Mouse (Mus musculus) neural tube, embryonic 11.5 days (tissue): ENCODE measurements at regions not wholly inside any gene's neighbourhood (a gene's known extent, or its start where the extent isn't known, plus 50 kb on each side); places are given as distances from the start of the nearest gene placed in this dataset.

Experiments used
- ATAC-seq: fragments of 200-750 bp; cut with Nextera tagmentation; 2 replicates; pipeline ENCODE4 v1.8.0; 2017; ENCODE audit warnings: moderate number of reproducible peaks, mild to moderate bottlenecking, moderate TSS enrichment, moderate library complexity; ENCODE audit not compliant: insufficient read depth, low FRiP score, low TSS enrichment
- DNase-seq: peaks from one replicate; pipeline ENCODE4 v3.0.0-alpha.2; 2015; ENCODE audit warnings: low spot score
- H3K27ac ChIP-seq: fragments of 300-500 bp; sonication (generic); 2 replicates; pipeline ENCODE4 v1.5.1; 2014; ENCODE audit warnings: low read depth, mild to moderate bottlenecking, low read length
- H3K27me3 ChIP-seq: fragments of 300-500 bp; sonication (generic); 2 replicates; pipeline ENCODE4 v1.6.1; 2014; ENCODE audit warnings: mild to moderate bottlenecking, low read length, mixed read lengths; ENCODE audit not compliant: control insufficient read depth, insufficient read depth
- H3K36me3 ChIP-seq: fragments of 300-500 bp; sonication (generic); 2 replicates; pipeline ENCODE4 v1.6.1; 2014; ENCODE audit warnings: mild to moderate bottlenecking, low read length, moderate library complexity, mixed read lengths; ENCODE audit not compliant: control insufficient read depth, insufficient read depth
- H3K4me1 ChIP-seq: fragments of 300-500 bp; sonication (generic); 2 replicates; pipeline ENCODE4 v1.6.1; 2014; ENCODE audit warnings: low read length, mixed read lengths; ENCODE audit not compliant: control insufficient read depth, insufficient read depth
- H3K4me2 ChIP-seq: fragments of 300-500 bp; sonication (generic); 2 replicates; pipeline ENCODE4 v1.6.1; 2014; ENCODE audit warnings: low read depth, mild to moderate bottlenecking, moderate library complexity
- H3K4me3 ChIP-seq: fragments of 300-500 bp; sonication (generic); 2 replicates; pipeline ENCODE4 v1.5.1; 2014; ENCODE audit warnings: low read depth, low read length
- H3K9ac ChIP-seq: fragments of 300-500 bp; sonication (generic); 2 replicates; pipeline ENCODE4 v1.6.1; 2014; ENCODE audit warnings: mild to moderate bottlenecking, low read length
- H3K9me3 ChIP-seq: fragments of 300-500 bp; sonication (generic); 2 replicates; pipeline ENCODE4 v1.6.1; 2016; ENCODE audit warnings: low read length; ENCODE audit not compliant: control insufficient read depth
- WGBS: fragments of 180-500 bp; shearing (Covaris S2); extraction: QIAGEN DNeasy Blood & Tissue Kit; methylation state at CpG from one replicate; pipeline ENCODE4 v1.1.7; 2014; 5-methylcytosine and 5-hydroxymethylcytosine counted together

DNA sequence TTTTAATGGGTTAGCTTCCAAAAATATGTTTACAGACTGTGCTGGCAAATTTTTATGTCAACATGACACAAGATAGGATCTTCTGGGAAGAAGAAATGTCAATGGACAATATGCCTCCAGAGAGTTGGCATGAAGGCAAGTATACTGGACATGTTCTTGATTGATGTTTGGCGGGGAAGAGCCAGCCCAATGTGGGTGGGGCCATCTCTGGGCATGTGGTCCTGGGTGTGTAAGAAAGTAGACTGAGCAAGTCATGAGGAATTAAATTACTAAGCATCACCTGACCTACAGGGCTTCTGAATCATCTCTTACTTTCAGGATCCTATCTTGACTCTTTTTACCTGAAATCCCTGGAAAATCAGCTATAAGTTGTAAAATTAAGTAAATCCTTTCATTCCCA, 525.0 kb upstream of the Grm7 start:
- Histone ChIP-seq H3K9ac (no peak overlapping the region), H3K27ac (no peak overlapping the region), H3K4me1 (no peaks in the 10 kb centered on the region), H3K9me3 (no peaks in the 10 kb centered on the region), H3K27me3 (no peaks in the 10 kb centered on the region), H3K36me3 (no peaks in the 10 kb centered on the region), H3K4me3 (no peak overlapping the region), H3K4me2 (no peak overlapping the region)
- ATAC-seq (no peak), DNase-seq (no peak)
- WGBS, result 86% methylated on average over 1 of the region's 1 CpGs

- no peaks in the 10 kb centered on the region for H3K9me3 ChIP-seq
- H3K9ac ChIP-seq, result no peak overlapping the region
- no peaks in the 10 kb centered on the region for H3K27me3 ChIP-seq
- H3K4me3 ChIP-seq, result no peak overlapping the region
- WGBS, result 90% methylated on average over 3 of the region's 3 CpGs
- ATAC-seq, result no peak
- no peaks in the 10 kb centered on the region for H3K4me1 ChIP-seq
- no peak overlapping the region for H3K4me2 ChIP-seq
- DNase-seq, result no peak
- no peak overlapping the region for H3K27ac ChIP-seq
- no peaks in the 10 kb centered on the region for H3K36me3 ChIP-seq
Measured at GRCm38 (mm10) chr6:110132271-110132670, 513.1 kb upstream of the Grm7 start.

DNA sequence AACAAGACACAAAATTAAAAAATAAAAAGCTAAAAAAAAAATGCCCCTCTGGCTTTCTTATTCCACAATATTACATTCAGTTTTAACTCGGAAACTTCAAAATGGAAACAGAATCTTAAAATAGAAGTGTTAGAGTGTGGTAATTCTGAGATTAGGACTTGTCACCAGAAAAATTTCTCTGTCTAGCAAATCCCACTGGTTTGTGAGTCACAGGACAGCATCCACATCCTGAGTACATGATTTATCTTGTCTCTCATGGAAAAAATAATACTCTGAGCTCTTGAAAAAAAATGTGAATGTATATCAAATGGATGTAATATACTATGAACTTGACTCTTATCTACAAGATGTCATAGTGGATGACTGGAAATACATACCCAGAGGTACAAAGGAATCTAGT, 511.8 kb upstream of the Grm7 start:
- no peaks in the 10 kb centered on the region for H3K4me1 ChIP-seq
- H3K27ac ChIP-seq, result no peak overlapping the region
- no peaks in the 10 kb centered on the region for H3K9me3 ChIP-seq
- no peaks in the 10 kb centered on the region for H3K36me3 ChIP-seq
- ATAC-seq (no peak), DNase-seq (no peak)
- WGBS, result 71% methylated on average over 1 of the region's 1 CpGs
- H3K4me2 ChIP-seq, result no peak overlapping the region
- H3K9ac ChIP-seq, result no peak overlapping the region
- H3K4me3 ChIP-seq, result no peak overlapping the region
- no peaks in the 10 kb centered on the region for H3K27me3 ChIP-seq

GRCm38 (mm10) chr6:110137043-110137650, 508.2 kb upstream of the Grm7 start:
- Histone ChIP-seq H3K4me2 (no peak overlapping the region), H3K9me3 (no peaks in the 10 kb centered on the region), H3K36me3 (no peaks in the 10 kb centered on the region), H3K27ac (no peak overlapping the region), H3K4me3 (no peak overlapping the region), H3K4me1 (no peaks in the 10 kb centered on the region), H3K9ac (no peak overlapping the region), H3K27me3 (no peaks in the 10 kb centered on the region)
- WGBS, result 32% methylated on average over 7 of the region's 7 CpGs
- peak; percentile 62 for ATAC-seq
- DNase-seq, result peak; percentile 11

DNA sequence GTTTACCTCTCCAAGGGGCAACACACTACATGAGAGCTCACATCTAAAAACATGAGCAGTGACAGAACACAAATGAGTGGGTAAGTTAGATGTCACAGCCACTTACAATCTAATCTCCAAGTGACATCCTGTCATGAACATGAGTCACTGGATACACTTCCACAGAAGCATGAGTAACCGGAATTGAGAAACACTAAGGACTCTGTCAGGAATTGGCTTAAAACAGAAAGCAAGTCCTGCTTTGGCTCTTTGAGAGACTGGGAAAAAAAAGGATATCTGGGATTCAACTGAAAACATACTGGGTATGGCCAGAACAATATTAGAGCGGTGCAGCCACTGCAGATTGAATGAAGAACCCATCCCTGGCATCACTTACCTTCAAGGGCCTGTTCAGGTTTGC, 506.0 kb upstream of the Grm7 start:
- 92% methylated on average over 2 of the region's 2 CpGs for WGBS
- Histone ChIP-seq H3K27me3 (no peaks in the 10 kb centered on the region), H3K4me3 (no peak overlapping the region)

DNA sequence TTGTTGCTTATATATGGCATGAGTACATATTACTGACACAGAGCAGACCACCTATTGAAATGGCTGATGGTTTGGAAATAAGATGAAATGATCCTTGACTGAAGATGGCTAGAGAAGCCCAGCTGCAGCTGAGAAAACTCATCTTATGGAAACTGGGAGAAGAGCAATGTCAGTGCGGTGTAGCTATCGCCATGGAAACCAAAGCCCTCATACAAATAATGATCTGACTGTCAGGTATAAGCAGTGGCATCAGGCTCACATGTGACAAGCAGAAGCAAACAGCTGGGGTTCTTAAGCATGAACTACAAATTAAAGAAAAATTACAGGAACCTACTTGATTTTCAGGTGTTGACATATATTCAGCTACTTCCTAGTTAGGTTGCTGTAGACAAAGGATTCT, 476.8 kb upstream of the Grm7 start:
- Histone ChIP-seq H3K4me2 (no peak overlapping the region), H3K9ac (no peak overlapping the region), H3K36me3 (no peaks in the 10 kb centered on the region), H3K27me3 (no peaks in the 10 kb centered on the region), H3K9me3 (no peaks in the 10 kb centered on the region), H3K4me3 (no peak overlapping the region), H3K4me1 (no peaks in the 10 kb centered on the region), H3K27ac (no peak overlapping the region)
- WGBS, result 76% methylated on average over 2 of the region's 2 CpGs
- DNase-seq (peak; percentile 10), ATAC-seq (peak; percentile 56; the same call in 1 of the 2 replicates)

More for the DNA sequence above, 506.0 kb upstream of the Grm7 start:
- no peaks in the 10 kb centered on the region for H3K9me3 ChIP-seq
- ATAC-seq, result no peak
- H3K4me2 ChIP-seq, result no peak overlapping the region
- no peaks in the 10 kb centered on the region for H3K36me3 ChIP-seq
- H3K9ac ChIP-seq, result no peak overlapping the region
- no peak overlapping the region for H3K27ac ChIP-seq
- DNase-seq, result no peak
- no peaks in the 10 kb centered on the region for H3K4me1 ChIP-seq

DNA sequence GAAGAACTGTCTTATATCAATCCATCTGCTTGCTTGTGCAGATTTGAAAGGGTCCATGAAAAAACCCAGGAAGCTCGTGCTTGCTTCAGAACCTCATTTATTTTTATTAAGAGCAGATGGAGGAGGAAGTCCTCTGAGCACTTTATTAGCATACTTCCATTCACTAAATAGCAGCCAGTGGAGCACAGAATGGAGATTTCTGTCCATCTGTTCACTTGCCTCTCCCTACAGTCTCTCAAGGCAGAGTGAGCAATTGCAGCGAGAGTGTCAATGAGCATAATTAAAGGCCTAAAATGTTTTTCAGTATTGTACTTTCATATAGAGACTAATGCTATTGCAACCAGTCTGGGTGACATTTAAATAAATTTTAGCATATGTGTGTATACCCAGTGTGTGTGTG, 439.4 kb upstream of the Grm7 start:
- Histone ChIP-seq H3K4me3 (no peak overlapping the region), H3K27me3 (no peaks in the 10 kb centered on the region), H3K36me3 (no peaks in the 10 kb centered on the region), H3K4me1 (no peaks in the 10 kb centered on the region), H3K4me2 (no peak overlapping the region), H3K27ac (no peak overlapping the region), H3K9me3 (no peaks in the 10 kb centered on the region), H3K9ac (no peak overlapping the region)
- DNase-seq, result no peak
- ATAC-seq, result peak; percentile 67
- 59% methylated on average over 2 of the region's 2 CpGs for WGBS

- no peaks in the 10 kb centered on the region for H3K27me3 ChIP-seq
- no peaks in the 10 kb centered on the region for H3K9me3 ChIP-seq
- H3K36me3 ChIP-seq, result no peaks in the 10 kb centered on the region
- no peak for ATAC-seq
- 90% methylated on average over 1 of the region's 1 CpGs for WGBS
- no peak overlapping the region for H3K9ac ChIP-seq
- DNase-seq, result no peak
- no peak overlapping the region for H3K27ac ChIP-seq
- H3K4me1 ChIP-seq, result no peaks in the 10 kb centered on the region
- H3K4me3 ChIP-seq, result no peak overlapping the region
- no peak overlapping the region for H3K4me2 ChIP-seq
Measured at GRCm38 (mm10) chr6:110208822-110209221, 436.6 kb upstream of the Grm7 start.

DNA sequence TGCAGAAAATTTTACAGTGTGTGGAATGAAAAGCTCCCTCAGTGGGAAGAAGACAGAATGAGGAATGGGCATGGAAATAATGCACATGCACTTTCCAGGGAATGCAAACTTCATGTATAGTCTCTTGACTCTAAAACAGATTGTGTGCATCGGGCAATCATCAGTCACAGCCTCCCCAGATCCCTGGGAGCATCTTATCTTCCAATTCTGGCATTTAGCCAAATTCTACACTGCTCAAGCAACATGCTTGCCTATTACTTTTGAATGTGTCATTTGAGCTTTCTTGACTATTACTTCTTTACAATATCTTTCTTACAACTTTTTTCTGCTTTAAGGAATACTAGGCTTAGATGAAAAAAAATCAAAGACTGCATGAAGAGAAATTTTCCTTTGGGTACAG, 397.9 kb upstream of the Grm7 start:
- no peak for DNase-seq
- ATAC-seq, result no peak
- no peaks in the 10 kb centered on the region for H3K27me3 ChIP-seq
- H3K4me2 ChIP-seq, result no peak overlapping the region
- WGBS, result 74% methylated on average over 1 of the region's 1 CpGs
- H3K4me1 ChIP-seq, result no peaks in the 10 kb centered on the region
- no peak overlapping the region for H3K4me3 ChIP-seq
- H3K9ac ChIP-seq, result no peak overlapping the region
- H3K36me3 ChIP-seq, result no peaks in the 10 kb centered on the region
- no peaks in the 10 kb centered on the region for H3K9me3 ChIP-seq
- H3K27ac ChIP-seq, result no peak overlapping the region
